Mouse (Mus musculus) heart, adult 2 months (tissue): ENCODE measurements around the gene Nudcd3.

Source experiments
- CTCF ChIP-seq: fragments of 200-600 bp; IDR thresholded peaks from 2 replicates; pipeline ENCODE4 v1.8.1; 2022; ENCODE audit warnings: antibody characterized with exemption, mild to moderate bottlenecking, moderate library complexity
- EP300 ChIP-seq: fragments of 200-500 bp; IDR thresholded peaks from 2 replicates; pipeline ENCODE4 v1.6.1; 2011; ENCODE audit warnings: low read depth, low read length, control low read depth; ENCODE audit not compliant: insufficient read depth
- POLR2A ChIP-seq: fragments of 200-500 bp; IDR thresholded peaks from 2 replicates; pipeline ENCODE4 v1.6.1; 2011; ENCODE audit warnings: mild to moderate bottlenecking, low read depth, low read length, control low read depth; ENCODE audit not compliant: insufficient read depth

- no peak for TF ChIP-seq CTCF
- no peak for TF ChIP-seq POLR2A
- TF ChIP-seq EP300 = no peak
Observed at GRCm38 (mm10) chr11:6165391-6166081, 34.7 kb downstream of the Nudcd3 start.
